Mouse (Mus musculus) kidney, postnatal 0 days (tissue): ENCODE data around the gene Enpp3. TPM values are rescaled to one million over a fixed set of nuclear protein-coding genes. Genes with fewer than 3 reads are reported as not detected.

Source experiments
- ATAC-seq: fragments of 200-750 bp; cut with Nextera tagmentation; replicated peaks from 2 replicates; pipeline ENCODE4 v1.8.0; 2017; ENCODE audit warnings: low read depth, moderate number of reproducible peaks, moderate TSS enrichment, moderate library complexity; ENCODE audit not compliant: low FRiP score
- DNase-seq: peaks from one replicate; pipeline ENCODE4 v3.0.0-alpha.2; 2016; ENCODE audit warnings: low spot score
- H3K27ac ChIP-seq: fragments of 300-500 bp; sonication (generic); 2 replicates; pipeline ENCODE4 v1.5.1; 2014; ENCODE audit warnings: mild to moderate bottlenecking
- H3K27me3 ChIP-seq: fragments of 300-500 bp; sonication (generic); 2 replicates; pipeline ENCODE4 v1.6.1; 2014; ENCODE audit warnings: low read length, mixed read lengths; ENCODE audit not compliant: insufficient read depth
- H3K36me3 ChIP-seq: fragments of 300-500 bp; sonication (generic); 2 replicates; pipeline ENCODE4 v1.6.1; 2014; ENCODE audit warnings: low read length, mixed read lengths; ENCODE audit not compliant: insufficient read depth
- H3K4me1 ChIP-seq: fragments of 300-500 bp; sonication (generic); replicated peaks from 2 replicates; pipeline ENCODE4 v1.6.1; 2014; ENCODE audit warnings: antibody characterized with exemption, low read length, mixed read lengths; ENCODE audit not compliant: insufficient read depth
- H3K4me2 ChIP-seq: fragments of 300-500 bp; sonication (generic); 2 replicates; pipeline ENCODE4 v1.6.1; 2014; ENCODE audit warnings: mild to moderate bottlenecking, low read length, moderate library complexity, mixed read lengths
- H3K4me3 ChIP-seq: fragments of 300-500 bp; sonication (generic); replicated peaks from 2 replicates; pipeline ENCODE4 v1.5.1; 2014; ENCODE audit warnings: low read depth, low read length
- H3K9ac ChIP-seq: fragments of 300-500 bp; sonication (generic); 2 replicates; pipeline ENCODE4 v1.6.1; 2014; ENCODE audit warnings: low read depth, low read length
- H3K9me3 ChIP-seq: fragments of 300-500 bp; sonication (generic); replicated peaks from 2 replicates; pipeline ENCODE4 v1.6.1; 2016; ENCODE audit warnings: low read length, inconsistent platforms, mixed read lengths
- CTCF ChIP-seq: IDR thresholded peaks from 2 replicates; pipeline ENCODE4 v1.5.1; 2016; ENCODE audit warnings: antibody characterized with exemption, low read depth, mild to moderate bottlenecking, moderate library complexity
- WGBS: fragments of 180-500 bp; shearing (Covaris S2); extraction: QIAGEN DNeasy Blood & Tissue Kit; methylation state at CpG from one replicate; pipeline ENCODE4 v1.1.7; 2014; 5-methylcytosine and 5-hydroxymethylcytosine counted together
- polyA plus RNA-seq: library from polyadenylated mRNA; unstranded; fragments of >200 nt; fragmentation: Nextera tagmentation; extraction: Ambion mirVana; gene quantifications from 2 replicates; pipeline ENCODE4 v1.2.1, GENCODE M21; 2015

The Enpp3 gene
- polyA plus RNA-seq, 1 experiment from 2014 or later = 4.0 TPM

DNA sequence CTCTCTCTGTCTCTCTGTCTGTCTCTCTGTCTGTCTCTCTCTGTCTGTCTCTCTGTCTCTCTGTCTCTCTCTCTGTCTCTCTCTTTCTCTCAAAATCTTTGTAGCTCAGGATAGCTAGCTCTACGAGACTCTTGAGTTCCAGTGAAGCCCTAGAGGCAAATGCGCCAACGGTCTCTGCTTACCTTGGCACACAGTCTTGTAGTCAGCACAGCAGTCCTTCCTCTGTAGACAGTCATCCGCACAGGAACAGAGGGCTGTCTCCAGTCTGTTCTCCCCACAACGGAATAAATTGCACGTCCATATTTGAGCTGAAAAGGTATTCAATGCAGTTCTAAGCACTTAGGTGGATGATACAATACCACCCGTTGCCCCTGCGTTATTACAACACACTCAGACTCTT is 18.0 kb downstream of the Enpp3 start:
- TF ChIP-seq CTCF = no peak
- ATAC-seq (no peak), DNase-seq (no peak)
- H3K4me3 ChIP-seq = no peak overlapping the region
- no peaks in the 10 kb centered on the region for H3K36me3 ChIP-seq
- H3K9me3 ChIP-seq = no peaks in the 10 kb centered on the region
- 0 out of 2 replicates have a peak, but pooled peaks cover 6% of the 10 kb centered on the region for H3K4me1 ChIP-seq
- no peak overlapping the region for H3K9ac ChIP-seq
- 79% methylated on average over 8 of the region's 8 CpGs for WGBS
- H3K27me3 ChIP-seq = no peaks in the 10 kb centered on the region
- no peak overlapping the region for H3K27ac ChIP-seq
- no peak overlapping the region for H3K4me2 ChIP-seq

DNA sequence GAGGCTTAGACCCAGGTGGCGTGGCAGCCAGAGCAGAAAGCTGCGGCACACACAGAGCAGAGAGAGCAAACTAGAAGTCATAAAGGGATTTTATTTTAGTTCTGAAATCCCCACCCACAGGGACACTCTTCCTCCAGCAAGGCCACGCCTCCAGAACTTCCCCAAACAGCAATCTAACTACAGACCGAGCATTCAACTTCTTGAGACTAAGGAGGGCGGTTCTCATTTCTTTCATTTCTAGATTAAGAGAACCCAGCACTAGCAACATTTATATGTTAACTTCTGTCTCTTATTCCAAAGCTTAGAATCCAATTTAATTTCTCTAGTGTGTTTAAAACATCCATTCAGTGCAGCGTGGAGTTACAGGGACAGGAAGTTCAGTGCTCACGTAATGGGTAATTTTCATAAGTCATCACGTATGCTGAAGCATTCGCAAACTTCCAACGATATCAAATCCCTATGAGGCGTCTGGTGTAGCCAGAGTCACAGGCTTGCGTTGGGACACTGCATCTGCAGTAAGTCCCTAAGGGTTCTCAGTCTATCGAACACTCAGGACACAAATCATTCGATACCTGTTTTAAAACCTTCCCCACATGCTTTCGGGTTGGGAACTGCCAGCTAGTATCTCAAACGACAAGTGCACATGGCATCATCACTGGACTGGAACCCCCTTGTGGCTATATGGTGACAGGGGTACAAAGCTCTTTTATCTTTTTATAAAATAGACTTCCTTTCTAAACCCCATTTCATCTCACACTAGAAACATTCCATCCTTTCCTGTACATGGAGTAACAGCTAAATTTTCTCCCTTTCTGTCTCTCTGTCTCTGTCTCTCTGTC is 18.7 kb downstream of the Enpp3 start:
- no peak for ATAC-seq
- no peak for TF ChIP-seq CTCF
- H3K27ac ChIP-seq = peak overlapping the region; percentile 22; the same call in 1 of the 2 replicates
- H3K9me3 ChIP-seq = no peaks in the 10 kb centered on the region
- H3K4me2 ChIP-seq = peak overlapping the region; percentile 6; the same call in 1 of the 2 replicates
- H3K9ac ChIP-seq = no peak overlapping the region
- no peaks in the 10 kb centered on the region for H3K36me3 ChIP-seq
- H3K4me1 ChIP-seq = 0 out of 2 replicates have a peak, but pooled peaks cover 6% of the 10 kb centered on the region
- whole genome bisulfite sequencing = 56% methylated on average over 16 of the region's 16 CpGs
- peak; percentile 53 for DNase-seq
- H3K4me3 ChIP-seq = no peak overlapping the region
- H3K27me3 ChIP-seq = no peaks in the 10 kb centered on the region

- H3K4me3 ChIP-seq = no peak overlapping the region
- WGBS = 40% methylated on average over 1 of the region's 1 CpGs
- 0 out of 2 replicates have a peak, but pooled peaks cover 6% of the 10 kb centered on the region for H3K4me1 ChIP-seq
- no peak for TF ChIP-seq CTCF
- H3K27ac ChIP-seq = peak overlapping the region; percentile 22; the same call in 1 of the 2 replicates
- no peak for ATAC-seq
- no peak for DNase-seq
- H3K27me3 ChIP-seq = no peaks in the 10 kb centered on the region
- no peaks in the 10 kb centered on the region for H3K9me3 ChIP-seq
- no peak overlapping the region for H3K9ac ChIP-seq
- H3K36me3 ChIP-seq = no peaks in the 10 kb centered on the region
- H3K4me2 ChIP-seq = peak overlapping the region; percentile 6; the same call in 1 of the 2 replicates
These were observed 19.4 kb downstream of the Enpp3 start for GRCm38 (mm10) chr10:24823265-24823664.

- Histone ChIP-seq H3K36me3 (no peaks in the 10 kb centered on the region), H3K4me1 (0 out of 2 replicates have a peak, but pooled peaks cover 6% of the 10 kb centered on the region), H3K27ac (peak overlapping the region; percentile 22; the same call in 1 of the 2 replicates), H3K27me3 (no peaks in the 10 kb centered on the region), H3K9me3 (no peaks in the 10 kb centered on the region), H3K4me2 (no peak overlapping the region), H3K9ac (no peak overlapping the region), H3K4me3 (no peak overlapping the region)
- no peak for DNase-seq
- WGBS = 35% methylated on average over 1 of the region's 1 CpGs
- TF ChIP-seq CTCF = no peak
- ATAC-seq = no peak
These were observed 19.8 kb downstream of the Enpp3 start for GRCm38 (mm10) chr10:24822842-24823241.

- Histone ChIP-seq H3K27ac (no peak overlapping the region), H3K27me3 (no peaks in the 10 kb centered on the region), H3K36me3 (no peaks in the 10 kb centered on the region), H3K4me3 (no peak overlapping the region), H3K9ac (no peak overlapping the region), H3K4me2 (no peak overlapping the region), H3K4me1 (0 out of 2 replicates have a peak, but pooled peaks cover 6% of the 10 kb centered on the region), H3K9me3 (no peaks in the 10 kb centered on the region)
- TF ChIP-seq CTCF = no peak
- ATAC-seq (no peak), DNase-seq (no peak)
- 57% methylated on average over 4 of the region's 4 CpGs for WGBS
These were observed 20.5 kb downstream of the Enpp3 start for GRCm38 (mm10) chr10:24821990-24822676.

- WGBS = 78% methylated on average over 3 of the region's 3 CpGs
These were observed 23.1 kb downstream of the Enpp3 start for GRCm38 (mm10) chr10:24819526-24819925.

More at GRCm38 (mm10) chr10:24819526-24819925, 23.1 kb downstream of the Enpp3 start:
- TF ChIP-seq CTCF = no peak
- Histone ChIP-seq H3K9ac (no peak overlapping the region), H3K27ac (no peak overlapping the region), H3K36me3 (no peaks in the 10 kb centered on the region), H3K9me3 (no peaks in the 10 kb centered on the region), H3K4me3 (no peak overlapping the region), H3K27me3 (no peaks in the 10 kb centered on the region), H3K4me2 (no peak overlapping the region), H3K4me1 (0 out of 2 replicates have a peak, but pooled peaks cover 6% of the 10 kb centered on the region)
- ATAC-seq (no peak), DNase-seq (no peak)
